Mouse (Mus musculus) CH12.LX (cell line): ENCODE data around the gene Gdpd5.

Source experiments
- CHD2 ChIP-seq: IDR thresholded peaks from 2 replicates; pipeline ENCODE4 v1.6.1; 2011; ENCODE audit warnings: low read length, improper control_type of control experiment
- CTCF ChIP-seq, 2 experiments: IDR thresholded peaks in 1 of 2; conservative IDR thresholded peaks in 1 of 2; 2 replicates each; pipeline ENCODE4 v1.5.1; 2011 to 2012; ENCODE audit warnings: low read depth in 2 of 2, low read length in 2 of 2, improper control_type of control experiment in 1 of 2, inconsistent platforms in 1 of 2, mild to moderate bottlenecking in 1 of 2, moderate library complexity in 1 of 2

DNA sequence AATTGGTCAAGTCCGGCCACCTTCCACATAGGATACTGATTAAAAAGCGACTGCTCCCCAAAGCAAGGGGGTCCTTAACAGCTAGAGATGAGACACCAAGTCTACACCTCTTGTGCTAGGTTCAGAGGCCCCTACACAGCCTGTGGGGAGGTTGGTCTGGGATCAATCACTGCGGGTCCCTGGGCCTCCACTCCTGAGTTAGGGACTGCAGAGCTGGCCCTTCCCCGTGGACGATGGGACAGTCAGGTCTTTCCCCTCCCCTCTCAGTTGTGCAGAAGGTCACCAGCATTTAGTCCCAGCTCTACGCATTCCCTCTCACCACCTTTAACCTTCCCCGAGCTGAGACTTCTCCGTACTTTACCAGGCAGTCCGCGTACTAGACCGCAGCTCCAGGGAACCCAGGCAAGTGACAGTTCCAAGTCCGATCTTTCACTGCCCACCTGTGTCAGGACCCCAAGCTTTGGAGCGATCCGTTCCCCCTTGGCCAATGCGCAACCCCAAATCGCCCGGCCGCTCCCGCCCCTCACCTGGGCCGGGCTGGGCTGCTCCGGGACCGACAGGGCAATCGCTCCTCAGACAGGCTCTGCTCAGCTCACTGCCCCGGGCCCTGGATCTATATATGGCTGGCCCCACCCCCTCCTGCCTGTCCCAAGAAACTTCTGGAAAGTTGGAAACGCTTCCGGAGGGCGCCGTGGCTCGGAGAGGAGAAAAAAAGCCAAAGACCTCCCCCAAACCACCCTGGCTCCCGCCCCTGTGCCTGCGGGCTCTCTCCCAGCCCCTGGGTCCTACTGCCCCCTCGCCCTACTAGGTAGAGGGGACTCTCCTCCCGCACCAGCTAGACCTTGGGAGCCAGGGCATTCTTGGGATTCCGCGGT, 28.5 kb upstream of the Gdpd5 start, which contains the start of gene Serpinh1:
- TF ChIP-seq CTCF (conservative IDR thresholded peaks at IDR 0.05 in 1 of 2, IDR thresholded peaks at IDR 0.05 in 1 of 2; ENCODE audit: low read depth in 2 of 2, low read length in 2 of 2): no peak
- no peak for TF ChIP-seq CHD2
